Mouse (Mus musculus) myocyte (in vitro differentiated cells): ENCODE data around the gene Naa25. TPM values are rescaled to one million over a fixed set of nuclear protein-coding genes. Genes with fewer than 3 reads are reported as not detected.

Experiments
- H3K27me3 ChIP-seq: one replicate; pipeline ENCODE4 v1.6.1; 2011; ENCODE audit not compliant: control insufficient read depth, insufficient read depth, insufficient read length
- H3K36me3 ChIP-seq: one replicate; pipeline ENCODE4 v1.6.1; 2011; ENCODE audit not compliant: control insufficient read depth, insufficient read depth
- H3K4me2 ChIP-seq: one replicate; pipeline ENCODE4 v1.6.1; 2011; ENCODE audit warnings: low read depth, control low read depth
- H3K4me3 ChIP-seq: one replicate; pipeline ENCODE4 v1.5.1; 2011; ENCODE audit warnings: mild to moderate bottlenecking, control low read depth, moderate library complexity
- H3K79me2 ChIP-seq: one replicate; pipeline ENCODE4 v1.6.1; 2011; ENCODE audit not compliant: control insufficient read depth, insufficient read depth
- H3ac ChIP-seq: one replicate; pipeline ENCODE4 v1.6.1; 2011; ENCODE audit not compliant: control insufficient read depth, insufficient read length
- CEBPB ChIP-seq: IDR thresholded peaks from 2 replicates; pipeline ENCODE4 v1.6.1; 2011; ENCODE audit warnings: mild to moderate bottlenecking, moderate library complexity; ENCODE audit not compliant: poor library complexity, insufficient read depth, severe bottlenecking
- E2F4 ChIP-seq: IDR thresholded peaks from one replicate; pipeline ENCODE4 v1.6.1; 2011; ENCODE audit warnings: mild to moderate bottlenecking, control low read depth, moderate library complexity; ENCODE audit not compliant: insufficient read depth
- MAX ChIP-seq: IDR thresholded peaks from one replicate; pipeline ENCODE4 v1.6.1; 2011; ENCODE audit warnings: low read depth, mild to moderate bottlenecking, control low read depth
- MYOD1 ChIP-seq, 3 experiments: IDR thresholded peaks; one replicate each; pipeline ENCODE4 v1.6.1; 2011; ENCODE audit warnings: control low read depth in 2 of 3, low read depth in 2 of 3, mild to moderate bottlenecking in 2 of 3, moderate library complexity in 1 of 3; ENCODE audit not compliant: insufficient read length in 2 of 3, control insufficient read depth in 1 of 3
- MYOG ChIP-seq, 3 experiments: IDR thresholded peaks; one replicate each; pipeline ENCODE4 v1.6.1; 2011; ENCODE audit warnings: control low read depth in 2 of 3, low read depth in 2 of 3, mild to moderate bottlenecking in 2 of 3; ENCODE audit not compliant: insufficient read length in 2 of 3, control insufficient read depth in 1 of 3, insufficient read depth in 1 of 3
- POLR2A ChIP-seq: IDR thresholded peaks from one replicate; pipeline ENCODE4 v1.6.1; 2011; ENCODE audit warnings: low read depth, mild to moderate bottlenecking, control low read depth, moderate library complexity; ENCODE audit not compliant: insufficient read length
- POLR2AphosphoS2 ChIP-seq: IDR thresholded peaks from one replicate; pipeline ENCODE4 v1.6.1; 2011; ENCODE audit warnings: low read depth, control low read depth; ENCODE audit not compliant: insufficient read length
- REST ChIP-seq: IDR thresholded peaks from one replicate; pipeline ENCODE4 v1.6.1; 2011; ENCODE audit warnings: mild to moderate bottlenecking, control low read depth, moderate library complexity; ENCODE audit not compliant: insufficient read depth, insufficient read length
- SRF ChIP-seq: IDR thresholded peaks from one replicate; pipeline ENCODE4 v1.6.1; 2011; ENCODE audit warnings: low read depth; ENCODE audit not compliant: control insufficient read depth, insufficient read length
- TCF12 ChIP-seq: IDR thresholded peaks from one replicate; pipeline ENCODE4 v1.6.1; 2011; ENCODE audit warnings: mild to moderate bottlenecking, control low read depth; ENCODE audit not compliant: poor library complexity, insufficient read depth, severe bottlenecking
- TCF3 ChIP-seq: IDR thresholded peaks from one replicate; pipeline ENCODE4 v1.6.1; 2011; ENCODE audit warnings: low read depth, control low read depth; ENCODE audit not compliant: insufficient read length
- USF1 ChIP-seq: IDR thresholded peaks from one replicate; pipeline ENCODE4 v1.6.1; 2011; ENCODE audit warnings: low read depth, mild to moderate bottlenecking, control low read depth, moderate library complexity
- polyA plus RNA-seq: library from polyadenylated mRNA; unstranded; fragments of >200 nt; fragmentation: generic; extraction: Trizol; gene quantifications from one replicate; pipeline ENCODE4 v1.2.1, GENCODE M21; 2012; ENCODE audit warnings: missing spikeins

The Naa25 gene
- polyA plus RNA-seq, 1 experiment, result 22.0 TPM

DNA sequence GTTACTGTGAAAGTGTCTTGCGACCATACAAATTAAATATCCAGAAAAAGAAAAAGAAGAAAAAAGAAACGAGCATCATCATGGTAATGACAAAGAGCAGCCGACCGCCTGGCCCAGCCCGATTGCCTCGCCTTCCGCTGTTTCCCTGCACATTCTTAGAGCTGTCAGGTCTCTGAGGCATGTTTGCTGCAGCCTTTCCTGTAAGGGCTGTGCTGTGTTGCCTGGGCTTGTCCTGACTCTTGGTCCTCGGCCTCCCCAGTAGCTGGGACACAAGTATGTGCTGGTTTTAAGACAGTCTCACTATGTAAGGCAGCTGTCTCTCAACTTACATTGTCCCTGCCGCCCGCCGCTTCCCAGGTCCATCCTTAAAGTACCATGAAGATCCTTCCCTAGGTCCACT lies 41.0 kb downstream of the Naa25 start:
- Histone ChIP-seq H3ac (no peak overlapping the region), H3K27me3 (no peaks in the 10 kb centered on the region), H3K4me3 (no peak overlapping the region), H3K36me3 (peaks cover 71% of the 10 kb centered on the region), H3K4me2 (no peak overlapping the region), H3K79me2 (no peaks in the 10 kb centered on the region)
- TF ChIP-seq REST, result no peak
- no peak for TF ChIP-seq CEBPB
- TF ChIP-seq MAX, result no peak
- no peak for TF ChIP-seq POLR2A
- no peak for TF ChIP-seq TCF3
- TF ChIP-seq MYOD1 (IDR thresholded peaks at IDR 0.05; ENCODE audit: control insufficient read depth in 1 of 3, insufficient read length in 2 of 3, low read depth in 2 of 3), result no peak
- TF ChIP-seq SRF, result no peak
- no peak for TF ChIP-seq POLR2AphosphoS2
- no peak for TF ChIP-seq MYOG (IDR thresholded peaks at IDR 0.05; ENCODE audit: control insufficient read depth in 1 of 3, insufficient read depth in 1 of 3, insufficient read length in 2 of 3, low read depth in 2 of 3)
- no peak for TF ChIP-seq USF1

GRCm38 (mm10) chr5:121443548-121443947 lies 45.8 kb downstream of the Naa25 start:
- Histone ChIP-seq H3K79me2 (no peaks in the 10 kb centered on the region), H3ac (no peak overlapping the region), H3K27me3 (no peaks in the 10 kb centered on the region), H3K4me3 (no peak overlapping the region), H3K4me2 (no peak overlapping the region), H3K36me3 (peaks cover 50% of the 10 kb centered on the region)
- TF ChIP-seq USF1 (no peak), MAX (no peak), TCF3 (no peak), REST (no peak), MYOD1 (IDR thresholded peaks at IDR 0.05; ENCODE audit: control insufficient read depth in 1 of 3, insufficient read length in 2 of 3, low read depth in 2 of 3) (no peak), POLR2AphosphoS2 (no peak)

GRCm38 (mm10) chr5:121444870-121445269 lies 47.1 kb downstream of the Naa25 start:
- Histone ChIP-seq H3ac (no peak overlapping the region), H3K4me3 (no peak overlapping the region), H3K79me2 (peaks cover 3% of the 10 kb centered on the region), H3K36me3 (peaks cover 38% of the 10 kb centered on the region), H3K27me3 (no peaks in the 10 kb centered on the region), H3K4me2 (no peak overlapping the region)
- TF ChIP-seq TCF3 (no peak), CEBPB (no peak), POLR2A (peak; percentile 23), MAX (no peak), POLR2AphosphoS2 (peak; percentile 78), MYOG (IDR thresholded peaks at IDR 0.05; ENCODE audit: control insufficient read depth in 1 of 3, insufficient read depth in 1 of 3, insufficient read length in 2 of 3, low read depth in 2 of 3) (no peak), REST (no peak)

DNA sequence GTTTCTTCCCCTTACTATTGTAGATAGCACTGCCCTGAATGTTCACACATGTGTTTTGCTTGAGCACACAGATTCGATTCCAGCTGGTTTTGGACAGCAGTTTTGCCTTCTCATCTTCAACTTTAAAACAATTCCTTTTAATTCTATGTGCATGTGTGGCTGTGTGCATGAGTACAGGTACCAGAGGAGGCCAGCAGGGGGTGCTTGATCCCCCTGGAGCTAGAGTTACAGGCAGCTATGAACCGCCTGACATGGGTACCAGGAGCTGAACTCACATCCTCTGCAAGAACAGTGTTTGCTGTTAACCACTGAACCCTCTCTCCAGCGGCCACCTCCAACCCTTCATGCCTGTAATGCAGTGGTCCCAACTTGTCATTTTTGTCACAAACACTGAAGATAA lies 50.7 kb downstream of the Naa25 start:
- Histone ChIP-seq H3ac (no peak overlapping the region), H3K79me2 (peaks cover 26% of the 10 kb centered on the region), H3K27me3 (no peaks in the 10 kb centered on the region), H3K4me3 (no peak overlapping the region), H3K4me2 (no peak overlapping the region), H3K36me3 (peaks cover 13% of the 10 kb centered on the region)
- TF ChIP-seq MYOD1 (IDR thresholded peaks at IDR 0.05; ENCODE audit: control insufficient read depth in 1 of 3, insufficient read length in 2 of 3, low read depth in 2 of 3) (no peak), E2F4 (no peak), MYOG (IDR thresholded peaks at IDR 0.05; ENCODE audit: control insufficient read depth in 1 of 3, insufficient read depth in 1 of 3, insufficient read length in 2 of 3, low read depth in 2 of 3) (no peak), USF1 (no peak), REST (no peak), MAX (no peak), TCF3 (no peak), POLR2AphosphoS2 (no peak), SRF (no peak), POLR2A (no peak), CEBPB (no peak)

DNA sequence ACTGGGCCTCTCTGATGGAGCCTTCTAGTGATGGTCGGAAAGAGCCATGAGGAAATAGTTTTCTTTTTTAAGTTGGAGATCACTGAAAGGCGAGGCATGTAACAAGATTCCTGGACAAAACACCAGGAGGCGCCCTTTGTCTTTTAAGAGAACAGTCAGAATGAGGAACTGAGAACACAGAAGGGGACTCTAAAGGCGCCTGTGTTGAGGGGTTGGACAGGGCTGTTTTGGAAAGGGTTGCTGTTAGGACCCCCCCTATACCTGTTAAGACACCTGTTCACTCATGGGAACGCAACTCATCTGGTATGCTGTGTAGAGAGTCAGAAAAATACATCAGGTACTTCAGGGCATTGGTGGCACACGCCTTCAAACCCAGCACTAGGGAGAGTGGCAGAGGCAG lies 52.2 kb downstream of the Naa25 start:
- H3K36me3 ChIP-seq, result peaks cover 4% of the 10 kb centered on the region

More for the DNA sequence above, 52.2 kb downstream of the Naa25 start:
- H3K4me2 ChIP-seq, result no peak overlapping the region
- TF ChIP-seq SRF (no peak), REST (no peak), TCF3 (no peak), POLR2AphosphoS2 (no peak), MYOG (IDR thresholded peaks at IDR 0.05; ENCODE audit: control insufficient read depth in 1 of 3, insufficient read depth in 1 of 3, insufficient read length in 2 of 3, low read depth in 2 of 3) (no peak), USF1 (no peak), E2F4 (no peak), POLR2A (no peak), TCF12 (no peak), CEBPB (no peak), MYOD1 (IDR thresholded peaks at IDR 0.05; ENCODE audit: control insufficient read depth in 1 of 3, insufficient read length in 2 of 3, low read depth in 2 of 3) (no peak), MAX (no peak)
- no peak overlapping the region for H3ac ChIP-seq
- H3K27me3 ChIP-seq, result no peaks in the 10 kb centered on the region
- peaks cover 26% of the 10 kb centered on the region for H3K79me2 ChIP-seq
- no peak overlapping the region for H3K4me3 ChIP-seq
